Mouse (Mus musculus) forebrain, embryonic 11.5 days (tissue): ENCODE results near the gene Gm21731. TPM values are rescaled to one million over a fixed set of nuclear protein-coding genes. Genes with fewer than 3 reads are reported as not detected.
"Not testable (repeated sequence)": the region's sequence is repeated elsewhere in the genome, so short reads cannot be mapped to it uniquely, and the experiment has no call there.

Source experiments
- ATAC-seq: fragments of 200-750 bp; cut with Nextera tagmentation; replicated peaks from 2 replicates; pipeline ENCODE4 v1.8.0; 2017; ENCODE audit warnings: moderate TSS enrichment; ENCODE audit not compliant: low FRiP score
- DNase-seq: peaks from one replicate; pipeline ENCODE4 v3.0.0-alpha.2; 2017; ENCODE audit warnings: low spot score
- H3K27ac ChIP-seq: fragments of 300-500 bp; sonication (generic); 2 replicates; pipeline ENCODE4 v1.5.1; 2014; ENCODE audit warnings: low read depth, low read length
- H3K27me3 ChIP-seq: fragments of 300-500 bp; sonication (generic); 2 replicates; pipeline ENCODE4 v1.6.1; 2014; ENCODE audit warnings: mild to moderate bottlenecking, low read length, mixed read lengths; ENCODE audit not compliant: control insufficient read depth, insufficient read depth
- H3K36me3 ChIP-seq: fragments of 300-500 bp; sonication (generic); 2 replicates; pipeline ENCODE4 v1.6.1; 2014; ENCODE audit warnings: mild to moderate bottlenecking, low read length, moderate library complexity, mixed read lengths; ENCODE audit not compliant: control insufficient read depth, insufficient read depth
- H3K4me1 ChIP-seq: fragments of 300-500 bp; sonication (generic); replicated peaks from 2 replicates; pipeline ENCODE4 v1.6.1; 2014; ENCODE audit warnings: low read length, mixed read lengths; ENCODE audit not compliant: control insufficient read depth, insufficient read depth
- H3K4me2 ChIP-seq: fragments of 300-500 bp; sonication (generic); 2 replicates; pipeline ENCODE4 v1.6.1; 2014; ENCODE audit warnings: low read depth, mild to moderate bottlenecking, low read length, moderate library complexity, mixed read lengths; ENCODE audit not compliant: severe bottlenecking
- H3K4me3 ChIP-seq: fragments of 300-500 bp; sonication (generic); 2 replicates; pipeline ENCODE4 v1.5.1; 2014; ENCODE audit warnings: low read depth, low read length
- H3K9ac ChIP-seq: fragments of 300-500 bp; sonication (generic); 2 replicates; pipeline ENCODE4 v1.6.1; 2014; ENCODE audit warnings: low read length
- H3K9me3 ChIP-seq: fragments of 300-500 bp; sonication (generic); 2 replicates; pipeline ENCODE4 v1.6.1; 2016; ENCODE audit warnings: low read length, mixed read lengths; ENCODE audit not compliant: control insufficient read depth
- WGBS: fragments of 180-500 bp; shearing (Covaris S2); extraction: QIAGEN DNeasy Blood & Tissue Kit; methylation state at CpG from one replicate; pipeline ENCODE4 v1.1.7; 2014; 5-methylcytosine and 5-hydroxymethylcytosine counted together
- polyA plus RNA-seq: library from polyadenylated mRNA; unstranded; fragments of >200 nt; fragmentation: Nextera tagmentation; extraction: Ambion mirVana; gene quantifications from 2 replicates; pipeline ENCODE4 v1.2.1, GENCODE M21; 2014

Gene Gm21731
- polyA plus RNA-seq, 1 experiment from 2014 or later = not detected

DNA sequence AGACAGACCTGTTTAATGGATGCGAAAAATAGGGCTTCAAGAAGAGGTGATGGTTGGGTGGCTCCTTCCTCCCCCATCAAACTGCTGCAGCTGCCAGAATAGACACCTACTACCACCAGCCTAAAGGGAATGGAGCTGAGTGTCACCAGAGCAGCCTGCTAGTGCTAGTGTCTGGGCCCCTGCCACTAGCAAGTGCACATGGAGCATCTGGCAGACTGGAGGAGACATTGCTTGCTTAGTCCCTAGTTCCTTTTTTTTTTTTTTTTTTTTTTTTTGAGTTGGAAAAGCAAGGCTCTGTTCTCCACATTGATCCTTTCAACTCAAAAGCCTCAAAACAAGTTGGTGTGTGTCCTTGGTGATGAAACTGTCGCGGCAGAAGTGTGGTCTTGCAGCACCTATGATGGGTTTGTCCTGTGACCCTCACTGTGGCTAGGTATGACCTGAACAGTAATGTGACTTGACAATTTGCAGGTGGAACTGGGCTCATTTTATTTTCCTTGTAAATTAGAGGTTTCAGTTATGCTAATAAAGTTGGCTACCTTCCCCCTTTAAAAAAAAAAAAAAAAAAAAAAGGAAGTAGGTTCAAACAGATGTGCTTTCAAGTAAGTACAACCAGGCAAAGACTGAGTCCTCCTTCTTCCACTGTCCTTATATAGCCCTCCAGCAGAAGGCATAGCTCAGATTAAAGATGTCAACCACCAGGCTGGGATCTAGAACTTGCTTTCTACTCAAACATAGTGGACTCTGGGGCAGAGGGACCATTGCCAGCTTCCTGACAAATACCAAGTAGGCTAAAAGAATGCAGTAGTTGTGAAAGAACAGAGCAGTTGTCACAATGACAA lies 20.1 kb downstream of the Gm21731 start:
- not testable (repeated sequence) for H3K27ac ChIP-seq, H3K4me3 ChIP-seq, H3K27me3 ChIP-seq, H3K4me2 ChIP-seq, H3K9me3 ChIP-seq, H3K9ac ChIP-seq, ATAC-seq, DNase-seq, H3K4me1 ChIP-seq, H3K36me3 ChIP-seq
- 93% methylated on average over 3 of the region's 3 CpGs for WGBS

DNA sequence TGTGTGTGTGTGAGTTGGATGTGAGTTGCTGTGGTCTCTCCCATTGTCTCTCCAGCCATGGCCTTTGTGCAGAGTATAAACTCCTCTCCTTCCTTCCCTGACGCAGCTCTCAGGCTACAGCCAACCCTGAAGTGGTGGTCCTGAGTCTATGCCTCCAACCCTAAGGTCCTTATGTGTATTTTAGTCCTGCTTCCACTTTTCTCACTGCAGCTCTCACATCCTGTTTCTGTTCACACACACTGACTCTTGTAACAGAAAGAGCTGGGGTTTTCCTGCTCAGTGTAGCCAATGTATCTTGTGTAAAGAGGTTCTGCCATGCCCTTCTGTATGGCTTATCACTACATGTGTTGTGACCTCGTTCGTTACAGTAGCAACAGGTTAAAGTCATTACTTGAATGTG lies 20.8 kb downstream of the Gm21731 start:
- H3K27ac ChIP-seq, H3K9me3 ChIP-seq, H3K27me3 ChIP-seq, H3K4me2 ChIP-seq, ATAC-seq, H3K9ac ChIP-seq, DNase-seq, H3K4me3 ChIP-seq, H3K36me3 ChIP-seq, H3K4me1 ChIP-seq: not testable (repeated sequence)
- WGBS = 84% methylated on average over 3 of the region's 3 CpGs

DNA sequence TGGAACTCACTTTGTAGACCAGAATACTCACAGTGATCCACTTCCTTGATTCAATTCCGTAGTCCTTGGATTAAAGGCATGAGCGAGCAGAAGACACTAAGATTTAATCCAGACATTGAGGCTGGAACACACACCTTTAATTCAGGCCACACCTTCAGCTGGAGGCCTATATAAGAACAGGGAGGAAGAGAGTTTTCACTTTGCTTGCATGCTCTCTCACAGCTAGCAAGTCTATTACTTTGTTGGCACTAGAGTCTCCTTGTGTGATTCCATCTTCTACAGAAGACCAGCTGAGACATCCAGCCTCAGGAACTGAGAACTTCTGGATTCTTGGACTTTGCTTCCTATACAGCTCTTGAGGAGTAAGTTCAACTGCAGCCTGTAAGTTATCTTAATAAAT lies 24.0 kb downstream of the Gm21731 start, which contains the start of gene AF067061:
Gene AF067061, plus strand, starts transcription at position 245 of the 400 bp plus-strand sequence.
- not testable (repeated sequence) for DNase-seq, H3K27me3 ChIP-seq, H3K4me1 ChIP-seq, H3K9ac ChIP-seq, H3K4me2 ChIP-seq, H3K4me3 ChIP-seq, ATAC-seq, H3K36me3 ChIP-seq, H3K27ac ChIP-seq, H3K9me3 ChIP-seq
- WGBS = 85% methylated on average over 2 of the region's 2 CpGs

DNA sequence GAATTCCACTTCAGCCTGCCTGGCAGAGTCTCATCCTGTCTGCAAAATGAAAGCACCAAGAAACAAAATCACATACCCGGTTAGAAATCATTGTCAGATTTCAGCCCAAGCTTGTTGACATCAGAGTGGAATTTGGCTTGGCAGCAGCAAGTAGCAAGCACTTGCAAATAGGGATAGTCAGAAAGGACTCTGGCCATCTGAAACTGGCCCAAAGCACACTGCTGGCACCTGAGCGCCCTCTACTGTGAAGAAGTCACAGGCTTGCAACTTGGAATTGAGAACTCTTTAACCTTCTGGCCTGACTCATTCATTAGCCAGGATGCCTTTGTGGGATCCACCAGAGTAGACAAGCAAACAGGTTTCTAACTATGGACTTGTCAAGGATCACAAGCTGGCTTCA lies 38.9 kb downstream of the Gm21731 start:
- not testable (repeated sequence) for H3K27me3 ChIP-seq, ATAC-seq, H3K36me3 ChIP-seq, H3K4me2 ChIP-seq, H3K4me3 ChIP-seq, H3K9me3 ChIP-seq, H3K27ac ChIP-seq, DNase-seq, H3K4me1 ChIP-seq, H3K9ac ChIP-seq
- 37% methylated on average over 2 of the region's 2 CpGs for WGBS

DNA sequence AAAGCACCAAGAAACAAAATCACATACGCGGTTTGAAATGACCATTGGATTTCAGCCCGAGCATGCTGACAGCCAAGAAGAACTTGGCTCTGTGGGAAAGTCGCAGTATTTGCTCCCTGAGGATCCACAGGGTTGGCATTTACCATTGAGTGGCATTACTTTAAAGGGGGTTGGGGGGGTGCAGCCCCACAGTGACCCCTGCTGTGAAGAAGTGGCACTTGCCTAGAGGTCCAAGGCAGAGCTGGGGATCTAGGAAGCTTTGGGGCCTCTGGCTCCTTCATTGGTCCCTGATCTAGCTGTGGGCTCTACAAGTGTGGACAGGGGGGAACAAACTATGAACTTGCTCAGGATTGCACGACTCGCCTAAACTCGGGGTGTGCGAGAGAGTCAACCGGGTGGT lies 39.9 kb downstream of the Gm21731 start:
- no peaks in the 10 kb centered on the region for H3K9me3 ChIP-seq
- no peaks in the 10 kb centered on the region for H3K36me3 ChIP-seq
- WGBS = 90% methylated on average over 9 of the region's 9 CpGs
- no peaks in the 10 kb centered on the region for H3K4me1 ChIP-seq
- H3K27me3 ChIP-seq = no peaks in the 10 kb centered on the region
- H3K27ac ChIP-seq = no peak overlapping the region
- no peak overlapping the region for H3K9ac ChIP-seq
- H3K4me2 ChIP-seq = no peak overlapping the region
- ATAC-seq (no peak), DNase-seq (no peak)
- no peak overlapping the region for H3K4me3 ChIP-seq

Other genes starting within 250 kb of the Gm21731 start
- not detected in 2 replicates for gene Gm36079, start 212.1 kb upstream of the Gm21731 start, polyA plus RNA-seq
- gene Gm21188, start 186.9 kb upstream of the Gm21731 start, polyA plus RNA-seq = not detected in 2 replicates
- not detected in 2 replicates for gene Gm20767, start 98.9 kb upstream of the Gm21731 start, polyA plus RNA-seq
- gene Gm21818, start 66.7 kb upstream of the Gm21731 start, polyA plus RNA-seq = not detected in 2 replicates
- not detected in 2 replicates for gene Gm21762, start 23.2 kb upstream of the Gm21731 start, polyA plus RNA-seq
- gene AF067061, start 24.0 kb downstream of the Gm21731 start, polyA plus RNA-seq = not detected in 2 replicates
- gene BC147527, start 61.3 kb downstream of the Gm21731 start, polyA plus RNA-seq = 0.23 TPM in 1 of 2 replicates, not detected in the other
- not detected in 2 replicates for gene Tcstv3, start 77.8 kb downstream of the Gm21731 start, polyA plus RNA-seq